8 mouse cellular contexts compared by ENCODE assay signal in the genomic region with DNA sequence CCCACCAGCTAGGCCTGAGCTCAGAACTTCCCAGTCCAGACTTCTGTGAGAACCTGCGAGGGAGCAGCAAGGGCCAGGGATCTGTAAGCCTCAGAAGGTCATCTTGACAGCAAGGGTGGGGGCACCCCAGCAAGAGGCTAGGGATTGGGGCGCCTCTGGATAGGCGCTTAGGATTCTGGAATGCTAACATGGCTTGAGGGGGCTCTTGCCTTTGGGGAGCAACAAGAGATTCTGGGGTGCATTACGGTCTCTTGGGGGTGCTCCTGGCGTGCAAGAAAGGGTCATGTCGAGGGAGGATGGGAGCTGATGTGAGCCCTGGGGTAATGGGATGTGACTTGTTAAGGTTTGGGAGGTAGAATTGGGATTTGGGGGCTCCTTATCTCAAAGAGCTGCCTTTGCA. TPM values are rescaled to one million over a fixed set of nuclear protein-coding genes. Genes with fewer than 3 reads are reported as not detected.
DNase-seq lines count a peak whose midpoint lies in the region; ATAC-seq and TF ChIP-seq lines count a peak whose summit lies in the region.

No protein-coding gene starts in this region.

- no peak for TF ChIP-seq CTCF in gastrocnemius, adult 2 months (IDR thresholded peaks at IDR 0.05)
- no peak for TF ChIP-seq CTCF in E14TG2a.4 (conservative IDR thresholded peaks at IDR 0.05; ENCODE audit: low read length)
- no peak for TF ChIP-seq CTCF in forebrain, postnatal 0 days (IDR thresholded peaks at IDR 0.05; ENCODE audit: low read depth)

- peak overlapping the region; percentile 75 for H3K4me3 ChIP-seq in gastrocnemius, adult 2 months
- peak overlapping the region; percentile 92 for H3K4me3 ChIP-seq in E14TG2a.4 (replicated peaks; ENCODE audit: low read length)
- peak overlapping the region; percentile 73 for H3K4me3 ChIP-seq in forebrain, postnatal 0 days (ENCODE audit: low read depth, low read length)
- H3K4me3 ChIP-seq in liver, embryonic 15.5 days (replicated peaks) = peak overlapping the region; percentile 57; the same call in 1 of the 2 replicates

- no peaks in the 10 kb centered on the region for H3K36me3 ChIP-seq in E14TG2a.4 (ENCODE audit: insufficient read depth, low read length)
- no peaks in the 10 kb centered on the region for H3K36me3 ChIP-seq in forebrain, postnatal 0 days (ENCODE audit: insufficient read depth)
- H3K36me3 ChIP-seq in liver, embryonic 15.5 days (replicated peaks) = no peaks in the 10 kb centered on the region

- ATAC-seq in forebrain, postnatal 0 days = no peak
- ATAC-seq in liver, embryonic 15.5 days (ENCODE audit: insufficient read depth) = no peak
- no peak for ATAC-seq in monocyte, adult 5-6 weeks (replicated peaks; ENCODE audit: insufficient number of reproducible peaks, low FRiP score, low TSS enrichment, poor library complexity, severe bottlenecking)

- WGBS in forebrain, postnatal 0 days = 21% methylated on average over 6 of the region's 6 CpGs
- 47% methylated on average over 6 of the region's 6 CpGs for WGBS in liver, embryonic 15.5 days (ENCODE audit: insufficient replicate concordance)

- H3K9me3 ChIP-seq in E14TG2a.4 (ENCODE audit: low read length) = peaks cover 5% of the 10 kb centered on the region
- no peaks in the 10 kb centered on the region for H3K9me3 ChIP-seq in forebrain, postnatal 0 days (ENCODE audit: low read length)
- no peaks in the 10 kb centered on the region; the same call in 1 of the 2 replicates for H3K9me3 ChIP-seq in liver, embryonic 15.5 days (replicated peaks)

- intact Hi-C loops in gastrocnemius, adult 2 months (cut with DNase I) = no loop called here
- intact Hi-C loops in gastrocnemius, postnatal 36 days (cut with DNase I) = no loop called here

- no peak for DNase-seq in gastrocnemius, adult 2 months
- no peak for DNase-seq in gastrocnemius, postnatal 36 days
- DNase-seq in forebrain, postnatal 0 days = no peak
- DNase-seq in spleen, adult 12 weeks (ENCODE audit: low spot score) = no peak
- DNase-seq in kidney, postnatal 4 days = no peak

- H3K4me2 ChIP-seq in forebrain, postnatal 0 days (ENCODE audit: low read depth) = peak overlapping the region; percentile 75
- peak overlapping the region; percentile 73 for H3K4me2 ChIP-seq in liver, embryonic 15.5 days

- H3K4me1 ChIP-seq in E14TG2a.4 (replicated peaks; ENCODE audit: low read depth, low read length) = peaks cover 53% of the 10 kb centered on the region
- H3K4me1 ChIP-seq in forebrain, postnatal 0 days (ENCODE audit: insufficient read depth) = peaks cover 7% of the 10 kb centered on the region; the same call in 1 of the 2 replicates
- peaks cover 31% of the 10 kb centered on the region for H3K4me1 ChIP-seq in liver, embryonic 15.5 days (replicated peaks)

- peak overlapping the region; percentile 90 for H3K27ac ChIP-seq in gastrocnemius, adult 2 months
- H3K27ac ChIP-seq in forebrain, postnatal 0 days (ENCODE audit: low read depth, low read length) = peak overlapping the region; percentile 87
- H3K27ac ChIP-seq in liver, embryonic 15.5 days (replicated peaks) = no peak overlapping the region

- peak overlapping the region; percentile 71 for H3K9ac ChIP-seq in forebrain, postnatal 0 days
- no peak overlapping the region for H3K9ac ChIP-seq in liver, embryonic 15.5 days

- peaks cover 35% of the 10 kb centered on the region for H3K27me3 ChIP-seq in E14TG2a.4 (ENCODE audit: insufficient read depth, low read length)
- H3K27me3 ChIP-seq in forebrain, postnatal 0 days (ENCODE audit: insufficient read depth, low read length) = no peaks in the 10 kb centered on the region
- H3K27me3 ChIP-seq in liver, embryonic 15.5 days = peaks cover 50% of the 10 kb centered on the region

RNA-seq across cellular contexts. Expression of a gene that starts 0.3 kb away (rescaled TPM):
- 100 to 1,000 TPM in 1 of 2 experiments, 10 to 100 TPM in 1; 57.2 to 116 TPM for total RNA-seq in gastrocnemius, adult 2 months (2021)
- total RNA-seq in gastrocnemius, postnatal 36 days (2021) = 10 to 100 TPM; 55.9 to 77.1 TPM
- 106 and 133 TPM in 2 replicates for total RNA-seq in forebrain, postnatal 0 days (2014; rRNA removed)
- polyA plus RNA-seq in forebrain, postnatal 0 days (2015; fragmentation: Nextera tagmentation; extraction: Ambion mirVana) = 74.8 and 102 TPM in 2 replicates
- 2.3 and 3.0 TPM in 2 replicates for polyA plus RNA-seq in liver, embryonic 15.5 days (2015; fragmentation: Nextera tagmentation; extraction: Ambion mirVana)
- total RNA-seq in monocyte, adult 5-6 weeks (2017) = 0.53 to 1.2 TPM (median 0.76 TPM) in 3 replicates

RNA-seq across cellular contexts. Expression of a gene that starts 2.5 kb away (rescaled TPM):
- not detected for total RNA-seq in gastrocnemius, adult 2 months (2021)
- total RNA-seq in gastrocnemius, postnatal 36 days (2021) = under 1 TPM; 0.10 TPM
- total RNA-seq in forebrain, postnatal 0 days (2014; rRNA removed) = 0.08 TPM in 1 of 2 replicates, not detected in the other
- not detected in 2 replicates for polyA plus RNA-seq in forebrain, postnatal 0 days (2015; fragmentation: Nextera tagmentation; extraction: Ambion mirVana)
- polyA plus RNA-seq in liver, embryonic 15.5 days (2015; fragmentation: Nextera tagmentation; extraction: Ambion mirVana) = 0.09 TPM in 1 of 2 replicates, not detected in the other
- not detected in 3 replicates for total RNA-seq in monocyte, adult 5-6 weeks (2017)

RNA-seq across cellular contexts. Expression of a gene that starts 10.3 kb away (rescaled TPM):
- not detected for total RNA-seq in gastrocnemius, adult 2 months (2021)
- under 1 TPM in 1 of 2 experiments, not detected in 1; 0.15 TPM for total RNA-seq in gastrocnemius, postnatal 36 days (2021)
- total RNA-seq in forebrain, postnatal 0 days (2014; rRNA removed) = 0.08 TPM in 1 of 2 replicates, not detected in the other
- polyA plus RNA-seq in forebrain, postnatal 0 days (2015; fragmentation: Nextera tagmentation; extraction: Ambion mirVana) = 0.16 and 0.18 TPM in 2 replicates
- 0.50 and 0.94 TPM in 2 replicates for polyA plus RNA-seq in liver, embryonic 15.5 days (2015; fragmentation: Nextera tagmentation; extraction: Ambion mirVana)
- 0.29 TPM in 1 of 3 replicates, not detected in the others for total RNA-seq in monocyte, adult 5-6 weeks (2017)

RNA-seq across cellular contexts. Expression of a gene that starts 23.0 kb away (rescaled TPM):
- total RNA-seq in gastrocnemius, adult 2 months (2021) = 10 to 100 TPM; 19.3 to 28.6 TPM
- total RNA-seq in gastrocnemius, postnatal 36 days (2021) = 10 to 100 TPM; 25.6 to 26.1 TPM
- 248 and 264 TPM in 2 replicates for total RNA-seq in forebrain, postnatal 0 days (2014; rRNA removed)
- polyA plus RNA-seq in forebrain, postnatal 0 days (2015; fragmentation: Nextera tagmentation; extraction: Ambion mirVana) = 262 and 318 TPM in 2 replicates
- polyA plus RNA-seq in liver, embryonic 15.5 days (2015; fragmentation: Nextera tagmentation; extraction: Ambion mirVana) = 90.7 and 92.8 TPM in 2 replicates
- total RNA-seq in monocyte, adult 5-6 weeks (2017) = 31.2 to 49.8 TPM (median 36.8 TPM) in 3 replicates

RNA-seq across cellular contexts. Expression of a gene that starts 26.2 kb away (rescaled TPM):
- total RNA-seq in gastrocnemius, adult 2 months (2021) = 10 to 100 TPM; 21.5 to 27.7 TPM
- 10 to 100 TPM; 20.8 to 24.8 TPM for total RNA-seq in gastrocnemius, postnatal 36 days (2021)
- total RNA-seq in forebrain, postnatal 0 days (2014; rRNA removed) = 70.5 and 81.7 TPM in 2 replicates
- 73.4 and 87.4 TPM in 2 replicates for polyA plus RNA-seq in forebrain, postnatal 0 days (2015; fragmentation: Nextera tagmentation; extraction: Ambion mirVana)
- 31.6 and 35.2 TPM in 2 replicates for polyA plus RNA-seq in liver, embryonic 15.5 days (2015; fragmentation: Nextera tagmentation; extraction: Ambion mirVana)
- 13.9 to 34.3 TPM (median 20.5 TPM) in 3 replicates for total RNA-seq in monocyte, adult 5-6 weeks (2017)

Comparison
In these comparisons a context has a peak if more than half of its experiments do, and no peak if none do; other contexts are left out.
1. RNA of a gene that starts 0.3 kb away (total RNA-seq): 106 to 133 TPM in forebrain, postnatal 0 days, 57.2 to 116 TPM in gastrocnemius, adult 2 months and 55.9 to 77.1 TPM in gastrocnemius, postnatal 36 days; 0.53 to 1.2 TPM in monocyte, adult 5-6 weeks; every median in the first group is over 10 times any median in the second.
2. Peak in every context shown above with its lines, with median percentiles within 50 percentile points of each other: H3K4me3 ChIP-seq.